Mouse (Mus musculus) R1 (cell line): ENCODE measurements around the gene 6430531B16Rik.
A peak's percentile ranks its signal among the peaks of the same experiment; 100 is the strongest.

Source experiments
- DNase-seq: peaks from one replicate; pipeline ENCODE4 v3.0.0-alpha.2; 2018; ENCODE audit warnings: low read depth, low spot score

Gene 6430531B16Rik

DNA sequence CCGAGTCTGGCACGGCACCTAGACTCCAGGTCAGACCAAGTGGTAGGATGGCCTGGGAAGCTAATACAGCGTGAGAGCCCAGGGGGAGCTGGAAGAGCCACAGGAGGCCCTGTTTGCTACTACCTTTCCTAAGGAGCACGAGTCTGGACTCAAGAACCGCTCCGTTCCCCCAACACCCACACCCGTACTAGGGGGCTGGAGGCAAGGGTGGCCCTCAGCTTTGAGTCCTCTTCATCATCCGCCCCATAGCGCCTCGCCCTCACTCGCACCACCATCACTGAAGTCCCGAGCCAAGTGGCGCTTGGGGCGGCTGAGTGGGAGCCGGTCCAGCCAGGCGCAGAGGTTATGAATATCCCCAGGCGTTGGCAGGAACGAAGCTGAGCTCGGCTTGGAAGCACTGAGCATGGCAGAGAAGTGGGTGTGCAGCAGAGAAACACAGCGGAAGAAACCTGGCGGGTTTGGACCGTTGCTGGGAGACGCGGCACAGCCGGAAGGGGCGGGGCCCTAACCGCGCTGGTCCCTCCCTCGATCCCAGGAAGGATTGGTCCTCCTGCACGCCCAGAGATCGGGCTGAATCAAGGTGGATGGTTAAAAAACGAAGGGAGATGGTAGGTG, at the start of gene 6430531B16Rik:
Gene 6430531B16Rik, minus strand, starts transcription at position 478 of the 615 bp plus-strand sequence.
- peak; percentile 87 for DNase-seq

GRCm38 (mm10) chr7:140011336-140011735, 32.8 kb upstream of the 6430531B16Rik start:
- no peak for DNase-seq

DNA sequence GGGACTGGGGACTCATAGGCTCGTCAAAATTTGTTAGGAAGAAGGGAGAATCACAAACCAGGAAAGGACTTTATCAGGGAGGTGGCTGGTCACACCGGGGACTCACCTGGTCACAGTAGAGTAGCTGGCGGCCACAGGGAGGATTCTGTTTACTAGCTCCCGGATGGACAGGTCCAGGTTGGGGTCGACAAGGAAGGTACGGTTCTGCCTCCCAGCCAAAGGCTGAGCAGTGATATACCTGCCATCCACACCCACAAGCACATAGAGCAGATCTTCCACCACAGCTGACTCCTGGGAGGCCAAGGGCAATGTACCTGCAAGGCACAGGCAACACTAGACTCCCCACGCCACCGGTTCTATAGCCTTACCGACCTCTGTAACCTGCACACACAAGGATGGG, 29.2 kb upstream of the 6430531B16Rik start:
- no peak for DNase-seq

DNA sequence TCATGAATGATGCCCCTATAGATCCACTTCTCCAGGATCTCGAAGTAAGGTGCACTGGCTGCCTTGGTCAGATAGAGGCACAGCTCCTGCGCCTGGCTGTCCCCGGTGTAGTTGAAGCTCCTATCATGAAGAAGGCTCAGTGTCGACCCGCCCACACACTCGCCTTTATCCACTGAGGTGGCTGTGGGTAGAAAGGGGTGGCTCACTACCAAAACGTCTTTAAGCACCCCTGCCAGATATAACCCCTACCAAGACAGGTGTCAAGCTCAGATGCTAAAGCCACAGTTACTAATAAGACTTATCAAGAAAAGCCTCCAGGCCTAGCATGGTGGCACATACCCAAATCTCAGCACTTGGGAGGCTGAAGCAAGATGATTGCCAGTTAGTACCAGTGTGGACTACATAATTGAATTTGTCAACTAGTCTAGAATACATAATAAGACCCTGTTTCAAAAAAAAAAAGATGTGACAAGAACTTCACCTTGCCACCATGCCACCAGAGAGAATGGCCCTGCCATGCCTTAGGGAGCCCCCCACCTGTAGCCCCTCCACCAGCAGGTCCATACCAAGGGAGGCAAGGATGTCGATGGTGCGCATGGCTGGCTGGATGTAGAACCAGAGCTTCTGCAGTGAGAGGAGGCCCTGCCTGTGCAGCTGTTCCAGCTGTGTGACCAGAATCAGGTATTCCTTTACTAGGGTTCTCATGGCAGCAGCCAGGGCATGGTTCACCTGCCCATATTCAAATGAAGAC, 28.5 kb upstream of the 6430531B16Rik start:
- DNase-seq, result no peak

DNA sequence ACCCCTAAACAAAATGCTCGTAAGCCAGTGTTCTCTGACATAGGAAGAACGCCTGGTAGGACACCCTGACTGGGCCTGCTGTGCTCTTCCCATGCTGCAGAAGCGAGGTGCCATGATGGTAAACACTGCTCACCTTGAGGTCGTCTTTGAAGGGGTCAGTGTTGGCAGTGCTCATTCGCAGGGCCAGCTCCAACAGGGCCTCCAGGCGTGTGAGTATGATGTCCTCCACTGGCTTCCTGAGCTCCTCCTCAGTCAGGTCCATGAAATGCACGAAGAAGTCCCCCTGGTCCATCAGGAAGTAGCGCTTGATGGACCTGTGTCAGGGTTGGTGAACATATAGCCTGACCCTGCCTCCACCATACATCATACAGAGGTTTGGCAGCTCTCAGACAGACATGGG, 26.1 kb upstream of the 6430531B16Rik start:
- no peak for DNase-seq

GRCm38 (mm10) chr7:140001086-140001740, 22.7 kb upstream of the 6430531B16Rik start:
- DNase-seq, result no peak

GRCm38 (mm10) chr7:139998691-139999350, 20.3 kb upstream of the 6430531B16Rik start:
- no peak for DNase-seq

- peak; percentile 81 for DNase-seq
Observed at GRCm38 (mm10) chr7:139994676-139995075, 16.1 kb upstream of the 6430531B16Rik start.

GRCm38 (mm10) chr7:139994202-139994601, 15.6 kb upstream of the 6430531B16Rik start:
- DNase-seq, result no peak

DNA sequence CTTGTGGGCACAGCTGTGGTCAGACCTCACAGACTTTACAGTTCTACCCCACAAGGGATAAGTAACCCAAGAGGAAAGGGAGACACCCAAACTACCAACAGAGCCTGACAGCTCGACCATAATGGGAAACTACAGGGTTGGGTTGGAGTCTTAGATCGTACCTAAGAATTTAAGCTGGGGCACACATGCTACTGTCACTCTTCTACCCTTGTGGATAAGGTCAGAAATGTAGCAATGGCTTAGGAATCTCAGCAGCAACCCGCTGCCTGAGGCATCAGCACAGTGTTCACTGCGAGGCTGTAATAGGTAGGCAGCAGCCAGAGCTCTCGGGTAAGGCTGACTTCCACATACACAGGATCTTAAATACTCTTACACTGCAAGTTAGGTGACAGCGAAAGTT, 15.0 kb upstream of the 6430531B16Rik start:
- no peak for DNase-seq

DNA sequence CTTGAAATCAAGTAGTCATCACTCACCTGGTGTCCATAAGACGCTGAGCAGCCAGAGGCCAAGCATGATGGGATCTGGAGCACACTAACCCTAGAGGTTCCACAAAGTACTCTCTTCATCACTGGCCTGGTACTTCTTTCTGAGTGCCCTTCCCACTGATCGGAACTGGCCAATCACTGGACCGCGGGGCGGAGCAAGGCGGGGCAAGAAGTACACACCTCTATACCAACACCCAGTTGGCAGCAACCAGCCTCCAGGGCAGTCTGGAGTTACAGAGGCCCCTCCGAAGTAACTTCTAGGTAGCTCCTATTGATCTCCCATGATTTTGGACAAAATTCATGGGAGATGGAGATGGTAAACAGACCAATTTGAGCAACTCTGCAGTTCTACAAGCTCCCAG, 13.9 kb upstream of the 6430531B16Rik start, which contains the start of gene Adam8:
Gene Adam8, minus strand, starts transcription at position 157 of the 400 bp plus-strand sequence.
- peak; percentile 81 for DNase-seq

- DNase-seq, result no peak
Observed at GRCm38 (mm10) chr7:139990864-139991394, 12.4 kb upstream of the 6430531B16Rik start.

DNA sequence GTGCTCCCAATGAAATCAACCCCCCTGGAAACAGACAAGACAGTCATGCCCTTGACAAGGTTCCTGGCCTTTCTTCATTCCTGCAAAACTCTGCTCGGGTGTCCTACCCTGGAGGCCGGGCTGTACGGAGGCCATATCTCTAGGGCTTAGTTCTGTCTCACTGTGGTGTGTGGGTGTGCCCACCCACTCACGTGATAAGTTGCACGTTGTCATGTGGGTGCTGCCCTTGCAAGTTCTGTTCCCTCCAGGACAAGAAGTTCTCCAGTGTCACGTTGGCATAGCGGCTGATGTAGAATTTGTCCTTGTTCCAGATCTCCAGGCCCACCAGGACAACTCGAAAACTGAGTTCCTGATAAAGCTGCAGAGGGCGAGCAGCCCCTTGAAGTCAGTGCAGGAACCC, 9.7 kb upstream of the 6430531B16Rik start:
- DNase-seq, result no peak

GRCm38 (mm10) chr7:139984505-139984904, 6.0 kb upstream of the 6430531B16Rik start:
- no peak for DNase-seq

- DNase-seq, result no peak
Observed at GRCm38 (mm10) chr7:139982058-139982457, 3.5 kb upstream of the 6430531B16Rik start.

GRCm38 (mm10) chr7:139980778-139981177, 2.2 kb upstream of the 6430531B16Rik start:
- no peak for DNase-seq

DNA sequence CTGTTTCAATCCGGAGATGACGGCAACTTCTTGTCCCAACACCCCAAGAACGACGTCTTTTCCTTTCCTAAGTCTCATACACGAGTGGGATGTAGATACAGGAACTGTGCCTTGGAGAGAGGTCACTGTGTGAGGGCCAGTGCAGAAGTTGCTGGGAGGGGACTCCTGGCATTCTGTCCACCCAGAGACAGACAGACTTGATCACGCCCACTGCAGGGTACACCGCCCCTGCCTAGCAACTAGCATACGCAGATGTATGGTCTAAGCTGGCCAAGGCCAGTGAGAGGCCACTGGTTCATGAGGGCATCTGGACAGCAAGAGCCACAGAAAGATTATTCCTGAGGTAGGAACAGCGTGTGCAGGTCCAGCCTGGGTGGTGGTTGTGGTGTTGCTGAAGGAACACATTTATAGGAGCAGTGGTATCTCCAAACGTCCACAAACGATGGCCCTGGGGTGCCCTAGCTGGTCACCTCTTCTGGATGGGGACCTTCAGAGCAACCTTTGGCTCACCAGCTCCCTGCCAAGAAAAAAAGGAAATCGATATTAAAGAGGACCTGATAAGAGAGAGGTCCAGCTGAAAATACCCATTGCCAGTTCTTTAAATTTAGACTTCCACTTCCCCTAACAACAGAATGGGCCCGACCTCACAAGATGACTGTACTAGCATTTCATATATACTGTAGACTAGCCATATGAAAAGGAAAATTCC, 610 bp upstream of the 6430531B16Rik start:
- DNase-seq, result no peak

DNA sequence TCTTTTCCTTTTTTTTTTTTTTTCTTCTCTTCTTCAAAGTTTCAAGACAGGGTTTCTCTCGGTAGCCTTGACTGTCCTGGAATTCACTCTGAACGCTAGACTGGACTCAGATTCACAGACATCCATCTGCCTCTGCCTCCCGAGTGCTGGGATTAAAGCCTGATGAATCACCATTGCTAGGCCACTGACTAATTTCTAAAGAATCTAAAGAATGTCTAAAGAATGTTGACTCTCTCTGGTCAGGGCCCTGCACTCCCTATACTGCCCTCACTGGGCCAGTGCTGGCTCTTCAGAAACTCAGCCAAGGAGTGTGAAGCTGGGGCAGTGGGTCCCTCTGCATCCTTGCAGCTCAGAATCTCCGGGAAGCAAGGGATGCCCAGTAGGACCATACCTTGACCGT, 3.1 kb downstream of the 6430531B16Rik start:
- DNase-seq, result peak; percentile 78

GRCm38 (mm10) chr7:139974307-139974706, 4.2 kb downstream of the 6430531B16Rik start:
- DNase-seq, result no peak

DNA sequence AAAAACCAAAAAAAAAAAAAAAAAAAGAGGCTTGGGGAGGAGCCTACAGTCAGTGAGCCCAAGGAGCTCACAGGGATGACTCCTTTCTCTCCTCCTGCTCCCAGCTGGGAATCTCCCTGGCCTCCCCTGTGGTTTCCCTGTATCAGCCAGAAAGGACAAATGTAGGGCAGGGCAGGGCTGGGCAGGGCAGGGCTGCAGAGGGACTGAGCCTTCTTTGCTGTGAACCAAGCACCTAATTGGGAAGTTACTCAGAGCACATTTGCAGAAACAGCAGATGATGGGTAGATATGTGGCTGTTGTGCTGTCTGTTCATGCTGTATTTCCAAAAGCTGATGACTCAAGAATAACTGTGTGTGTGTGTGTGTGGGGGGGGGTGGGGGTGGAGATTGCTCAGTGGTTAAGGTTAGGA, 5.6 kb downstream of the 6430531B16Rik start:
- peak; percentile 65 for DNase-seq

GRCm38 (mm10) chr7:139971436-139971835, 7.1 kb downstream of the 6430531B16Rik start:
- DNase-seq, result no peak
